Mouse (Mus musculus): ENCODE data around the gene Olfr1118. TPM values are rescaled to one million over a fixed set of nuclear protein-coding genes. Genes with fewer than 3 reads are reported as not detected.
"Not testable (repeated sequence)": the region's sequence is repeated elsewhere in the genome, so short reads cannot be mapped to it uniquely, and the experiment has no call there.

Olfr1118 gene
- total RNA-seq (2021), result not detected
- long read RNA-seq, experiment 1, result 0 reads
- long read RNA-seq, experiment 2, result 0 reads

DNA sequence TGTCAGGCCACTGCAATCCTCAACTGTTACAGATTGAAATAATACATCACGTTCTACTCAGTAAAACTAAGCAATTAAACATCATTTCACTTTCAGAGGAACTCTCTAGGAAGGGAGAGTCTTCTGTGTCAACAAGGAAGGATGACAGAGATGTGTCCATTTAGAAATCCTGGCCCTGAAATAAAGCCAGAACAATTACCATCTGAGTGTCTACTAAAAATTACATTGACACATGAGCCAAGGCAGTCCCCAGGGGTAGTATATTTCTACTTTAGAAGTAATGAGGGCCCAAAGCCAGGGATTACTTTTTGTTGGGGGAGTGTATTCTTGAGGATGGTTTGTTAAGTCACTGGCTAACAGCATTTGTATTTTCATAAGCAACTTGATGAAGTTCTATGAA is at the start of gene Olfr1118:
TSS of gene Olfr1118 (plus strand) at position 301 of the 400 bp plus-strand sequence.
- intact Hi-C loops (cut with DNase I), result no loop called here
- no peak for DNase-seq

DNA sequence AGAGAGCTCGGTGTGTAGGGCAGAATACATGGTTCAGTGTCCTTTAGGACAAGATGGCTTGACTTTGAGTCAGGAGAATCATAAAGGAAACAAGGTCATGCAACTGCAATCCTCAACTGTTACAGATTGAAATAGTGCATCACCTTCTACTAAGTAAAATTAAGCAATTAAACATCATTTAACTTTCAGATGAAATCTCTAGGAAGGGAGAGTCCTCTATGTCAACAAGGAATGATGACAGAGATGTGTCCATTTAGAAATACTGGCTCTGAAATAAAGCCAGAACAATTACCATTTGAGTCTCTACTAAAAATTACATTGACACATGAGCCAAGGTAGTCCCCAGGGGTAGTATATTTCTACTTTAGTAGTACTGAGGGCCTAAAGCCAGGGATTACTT is 40.1 kb upstream of the Olfr1118 start, which contains the start of gene Olfr1116:
TSS of gene Olfr1116 (plus strand) at position 301 of the 400 bp plus-strand sequence.
- intact Hi-C loops (cut with DNase I), result no loop called here
- no peak for DNase-seq

DNA sequence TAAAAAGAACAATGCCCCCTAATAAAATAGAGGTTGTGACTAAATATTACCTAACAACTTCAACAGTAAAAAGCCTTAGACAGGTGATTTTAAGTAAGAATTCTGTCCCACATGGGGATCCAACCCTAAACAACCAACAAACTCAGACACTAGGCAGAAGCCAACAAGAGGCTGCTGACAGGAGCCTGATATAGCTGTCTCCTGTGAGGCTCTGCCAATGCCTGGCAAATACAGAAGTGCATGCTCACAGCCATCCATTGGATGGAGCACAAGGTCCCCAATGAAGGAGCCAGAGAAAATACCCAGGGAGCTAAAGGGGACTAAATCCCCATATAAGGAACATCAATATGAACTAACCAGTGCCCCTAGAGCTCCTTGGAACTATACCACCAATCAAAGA is 13.4 kb upstream of the Olfr1118 start:
- intact Hi-C loops (cut with DNase I), result not testable (repeated sequence)
- peak; percentile 9 to 42 for DNase-seq

DNA sequence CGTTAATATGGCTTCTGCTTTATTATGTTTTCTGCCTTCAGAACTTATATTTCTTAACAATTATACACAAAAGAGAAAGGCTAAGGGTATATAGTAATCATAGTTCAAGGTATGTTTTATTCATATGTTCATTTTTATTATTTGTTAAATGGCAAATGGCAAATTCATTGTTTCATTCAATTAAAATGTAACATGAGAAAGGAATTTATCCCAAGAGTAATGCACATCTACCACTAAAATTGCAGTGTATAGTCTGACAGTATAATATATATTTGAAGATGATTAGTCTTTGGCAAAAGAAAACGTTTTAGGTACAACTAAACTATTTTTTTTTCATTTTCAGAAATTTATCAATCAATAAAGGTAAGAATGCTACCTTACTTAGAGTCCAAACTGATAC is 47.1 kb downstream of the Olfr1118 start, which contains the start of gene Olfr1120:
TSS of gene Olfr1120 (plus strand) at position 301 of the 400 bp plus-strand sequence.
- intact Hi-C loops (cut with DNase I), result no loop called here

DNA sequence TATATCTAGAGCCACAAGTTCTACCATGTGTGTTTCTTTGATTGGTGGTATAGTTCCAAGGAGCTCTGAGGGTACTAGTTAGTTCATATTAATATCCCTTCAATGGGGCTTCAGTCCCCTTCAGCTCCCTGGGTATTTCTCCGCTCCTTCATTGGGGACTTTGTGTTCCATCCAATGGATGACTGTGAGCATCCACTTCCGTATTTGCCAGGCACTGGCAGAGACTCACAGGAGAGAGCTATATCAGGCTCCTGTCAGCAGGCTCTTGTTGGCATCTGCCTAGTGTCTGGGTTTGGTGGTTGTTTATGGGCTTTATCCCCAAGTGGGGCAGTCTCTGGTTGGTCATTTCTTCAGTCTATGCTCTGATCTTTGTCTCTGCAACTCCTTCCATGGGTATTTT is 52.7 kb downstream of the Olfr1118 start:
- DNase-seq; intact Hi-C loops (cut with DNase I): not testable (repeated sequence)

More for the DNA sequence above, 47.1 kb downstream of the Olfr1118 start, which contains the start of gene Olfr1120:
- DNase-seq, result no peak

Other genes with a start within 250 kb of the Olfr1118 start
- not detected for gene Olfr1107, start 231.8 kb upstream of the Olfr1118 start, total RNA-seq (2021)
- not detected for gene Olfr1109, start 211.6 kb upstream of the Olfr1118 start, total RNA-seq (2021)
- gene Olfr259, start 193.0 kb upstream of the Olfr1118 start, total RNA-seq (2021), result not detected
- gene Olfr1110, start 167.3 kb upstream of the Olfr1118 start, total RNA-seq (2021), result not detected
- not detected for gene Olfr1111, start 155.0 kb upstream of the Olfr1118 start, total RNA-seq (2021)
- gene Olfr1112, start 119.8 kb upstream of the Olfr1118 start, total RNA-seq (2021), result not detected
- not detected for gene Olfr1113, start 98.6 kb upstream of the Olfr1118 start, total RNA-seq (2021)
- not detected for gene Olfr1115, start 59.6 kb upstream of the Olfr1118 start, total RNA-seq (2021)
- not detected for gene Olfr1116, start 40.0 kb upstream of the Olfr1118 start, total RNA-seq (2021)
- gene Olfr1120, start 47.2 kb downstream of the Olfr1118 start, total RNA-seq (2021), result not detected
- not detected for gene Olfr1121, start 62.3 kb downstream of the Olfr1118 start, total RNA-seq (2021)
- gene Olfr1122, start 78.3 kb downstream of the Olfr1118 start, total RNA-seq (2021), result not detected
- gene Olfr1123, start 109.1 kb downstream of the Olfr1118 start, total RNA-seq (2021), result not detected
- not detected for gene Olfr1124, start 122.7 kb downstream of the Olfr1118 start, total RNA-seq (2021)
- not detected for gene Olfr1126, start 146.4 kb downstream of the Olfr1118 start, total RNA-seq (2021)
- gene Pramel7, start 189.5 kb downstream of the Olfr1118 start, total RNA-seq (2021), result not detected
- not detected for gene Pramel6, start 199.0 kb downstream of the Olfr1118 start, total RNA-seq (2021)
- gene Olfr153, start 224.2 kb downstream of the Olfr1118 start, total RNA-seq (2021), result not detected
- not detected for gene Olfr1128, start 238.0 kb downstream of the Olfr1118 start, total RNA-seq (2021)

All from heart, postnatal 14 days (tissue).